Mouse (Mus musculus) brown adipose tissue, adult 24 weeks (tissue): ENCODE measurements around the gene Dnah7a. TPM values are rescaled to one million over a fixed set of nuclear protein-coding genes. Genes with fewer than 3 reads are reported as not detected.
"Not testable (repeated sequence)": the region's sequence is repeated elsewhere in the genome, so short reads cannot be mapped to it uniquely, and the experiment has no call there.

Experiments
- H3K27ac ChIP-seq: fragments of 200-500 bp; replicated peaks from 2 replicates; pipeline ENCODE4 v1.5.1; 2012; ENCODE audit warnings: low read depth, mild to moderate bottlenecking, low read length
- H3K4me1 ChIP-seq: fragments of 200-500 bp; 2 replicates; pipeline ENCODE4 v1.6.1; 2012; ENCODE audit warnings: low read length, mixed read lengths; ENCODE audit not compliant: control insufficient read depth, insufficient read depth, insufficient read length
- H3K4me3 ChIP-seq: fragments of 200-500 bp; 2 replicates; pipeline ENCODE4 v1.5.1; 2012; ENCODE audit warnings: low read depth, mild to moderate bottlenecking, low read length, moderate library complexity; ENCODE audit not compliant: insufficient read depth
- polyA plus RNA-seq: library from polyadenylated mRNA; stranded (reverse); fragments of >200 nt; gene quantifications from 2 replicates; pipeline ENCODE4 v1.2.4, GENCODE M21; 2012; ENCODE audit not compliant: missing spikeins, insufficient read depth, insufficient read length

Gene Dnah7a
- polyA plus RNA-seq, 1 experiment: not detected

- Histone ChIP-seq H3K4me1 (no peaks in the 10 kb centered on the region), H3K4me3 (no peak overlapping the region), H3K27ac (no peak overlapping the region)
These were observed 14.2 kb upstream of the Dnah7a start for GRCm38 (mm10) chr1:53720601-53721351.

GRCm38 (mm10) chr1:53715966-53716515 is 9.5 kb upstream of the Dnah7a start:
- no peak overlapping the region for H3K27ac ChIP-seq
- H3K4me1 ChIP-seq: no peaks in the 10 kb centered on the region
- H3K4me3 ChIP-seq: no peak overlapping the region

- Histone ChIP-seq H3K4me3 (no peak overlapping the region), H3K27ac (no peak overlapping the region), H3K4me1 (no peaks in the 10 kb centered on the region)
These were observed 8.9 kb upstream of the Dnah7a start for GRCm38 (mm10) chr1:53715446-53715845.

GRCm38 (mm10) chr1:53713383-53713782 is 6.8 kb upstream of the Dnah7a start:
- not testable (repeated sequence) for H3K4me1 ChIP-seq, H3K27ac ChIP-seq, H3K4me3 ChIP-seq

GRCm38 (mm10) chr1:53711069-53711468 is 4.5 kb upstream of the Dnah7a start:
- H3K27ac ChIP-seq: no peak overlapping the region
- H3K4me3 ChIP-seq: no peak overlapping the region
- H3K4me1 ChIP-seq: peaks cover 8% of the 10 kb centered on the region; the same call in 1 of the 2 replicates

GRCm38 (mm10) chr1:53709602-53710001 is 3.0 kb upstream of the Dnah7a start:
- H3K4me3 ChIP-seq, H3K27ac ChIP-seq, H3K4me1 ChIP-seq: not testable (repeated sequence)

GRCm38 (mm10) chr1:53704164-53704563 is 2.4 kb downstream of the Dnah7a start:
- Histone ChIP-seq H3K27ac (no peak overlapping the region), H3K4me3 (no peak overlapping the region), H3K4me1 (peaks cover 8% of the 10 kb centered on the region; the same call in 1 of the 2 replicates)

GRCm38 (mm10) chr1:53664268-53664667 is 42.3 kb downstream of the Dnah7a start:
- H3K4me1 ChIP-seq, H3K4me3 ChIP-seq, H3K27ac ChIP-seq: not testable (repeated sequence)

GRCm38 (mm10) chr1:53639865-53640794 is 66.5 kb downstream of the Dnah7a start:
- H3K4me3 ChIP-seq: no peak overlapping the region
- no peak overlapping the region for H3K27ac ChIP-seq
- no peaks in the 10 kb centered on the region for H3K4me1 ChIP-seq

GRCm38 (mm10) chr1:53635641-53636040 is 70.9 kb downstream of the Dnah7a start:
- not testable (repeated sequence) for H3K4me3 ChIP-seq, H3K4me1 ChIP-seq, H3K27ac ChIP-seq

GRCm38 (mm10) chr1:53632040-53632439 is 74.5 kb downstream of the Dnah7a start:
- not testable (repeated sequence) for H3K27ac ChIP-seq, H3K4me1 ChIP-seq, H3K4me3 ChIP-seq

GRCm38 (mm10) chr1:53630011-53630410 is 76.6 kb downstream of the Dnah7a start:
- no peak overlapping the region for H3K4me3 ChIP-seq
- H3K4me1 ChIP-seq: no peaks in the 10 kb centered on the region
- H3K27ac ChIP-seq: no peak overlapping the region

- Histone ChIP-seq H3K27ac (no peak overlapping the region), H3K4me3 (no peak overlapping the region), H3K4me1 (no peaks in the 10 kb centered on the region)
These were observed 93.1 kb downstream of the Dnah7a start for GRCm38 (mm10) chr1:53613486-53613885.

- H3K4me3 ChIP-seq, H3K27ac ChIP-seq, H3K4me1 ChIP-seq: not testable (repeated sequence)
These were observed 125.3 kb downstream of the Dnah7a start for GRCm38 (mm10) chr1:53581326-53581725.

GRCm38 (mm10) chr1:53557918-53558317 is 148.7 kb downstream of the Dnah7a start:
- H3K27ac ChIP-seq, H3K4me1 ChIP-seq, H3K4me3 ChIP-seq: not testable (repeated sequence)
